Mouse (Mus musculus) limb, embryonic 10.5 days (tissue): ENCODE measurements around the gene Rnf144a. TPM values are rescaled to one million over a fixed set of nuclear protein-coding genes. Genes with fewer than 3 reads are reported as not detected.

Experiments used
- DNase-seq: peaks from one replicate; pipeline ENCODE4 v3.0.0-alpha.2; 2017; ENCODE audit warnings: low spot score
- H3K27ac ChIP-seq: fragments of 300-500 bp; sonication (generic); 2 replicates; pipeline ENCODE4 v1.5.1; 2016; ENCODE audit warnings: mild to moderate bottlenecking
- H3K27me3 ChIP-seq: fragments of 300-500 bp; sonication (generic); 2 replicates; pipeline ENCODE4 v1.6.1; 2016; ENCODE audit warnings: low read depth, mild to moderate bottlenecking; ENCODE audit not compliant: poor library complexity, severe bottlenecking
- H3K36me3 ChIP-seq: fragments of 300-500 bp; sonication (generic); 2 replicates; pipeline ENCODE4 v1.6.1; 2016; ENCODE audit warnings: mild to moderate bottlenecking, moderate library complexity
- H3K4me1 ChIP-seq: fragments of 300-500 bp; sonication (generic); 2 replicates; pipeline ENCODE4 v1.6.1; 2016
- H3K4me3 ChIP-seq: fragments of 300-500 bp; sonication (generic); 2 replicates; pipeline ENCODE4 v1.5.1; 2016; ENCODE audit warnings: mild to moderate bottlenecking, moderate library complexity
- H3K9me3 ChIP-seq: fragments of 300-500 bp; sonication (generic); replicated peaks from 2 replicates; pipeline ENCODE4 v1.6.1; 2016; ENCODE audit warnings: mild to moderate bottlenecking
- WGBS: fragments of 180-500 bp; shearing (Covaris S2); methylation state at CpG from one replicate; pipeline ENCODE4 v1.1.7; 2016; 5-methylcytosine and 5-hydroxymethylcytosine counted together
- polyA plus RNA-seq: library from polyadenylated mRNA; unstranded; fragments of >200 nt; fragmentation: Nextera tagmentation; extraction: Ambion mirVana; gene quantifications from 2 replicates; pipeline ENCODE4 v1.2.1, GENCODE M21; 2016

Rnf144a gene
- polyA plus RNA-seq, 1 experiment from 2014 or later = 54.9 TPM

GRCm38 (mm10) chr12:26379797-26380196, 35.3 kb downstream of the Rnf144a start:
- no peak overlapping the region for H3K4me3 ChIP-seq
- no peak overlapping the region for H3K27ac ChIP-seq
- no peaks in the 10 kb centered on the region for H3K27me3 ChIP-seq
- no peaks in the 10 kb centered on the region for H3K9me3 ChIP-seq
- no peaks in the 10 kb centered on the region for H3K4me1 ChIP-seq
- WGBS = 87% methylated on average over 7 of the region's 7 CpGs
- DNase-seq = no peak
- H3K36me3 ChIP-seq = peaks cover 93% of the 10 kb centered on the region

- Histone ChIP-seq H3K27ac (no peak overlapping the region), H3K4me1 (no peaks in the 10 kb centered on the region), H3K27me3 (no peaks in the 10 kb centered on the region), H3K9me3 (no peaks in the 10 kb centered on the region), H3K4me3 (no peak overlapping the region), H3K36me3 (peaks cover 87% of the 10 kb centered on the region)
- WGBS = 91% methylated on average over 7 of the region's 7 CpGs
- DNase-seq = no peak
These were observed 37.4 kb downstream of the Rnf144a start for GRCm38 (mm10) chr12:26377691-26378090.

GRCm38 (mm10) chr12:26376541-26377323, 38.3 kb downstream of the Rnf144a start:
- no peak overlapping the region for H3K4me3 ChIP-seq
- H3K9me3 ChIP-seq = no peaks in the 10 kb centered on the region
- no peak for DNase-seq
- H3K4me1 ChIP-seq = no peaks in the 10 kb centered on the region
- 98% methylated on average over 8 of the region's 8 CpGs for WGBS
- H3K36me3 ChIP-seq = peaks cover 87% of the 10 kb centered on the region
- H3K27ac ChIP-seq = no peak overlapping the region
- no peaks in the 10 kb centered on the region for H3K27me3 ChIP-seq

DNA sequence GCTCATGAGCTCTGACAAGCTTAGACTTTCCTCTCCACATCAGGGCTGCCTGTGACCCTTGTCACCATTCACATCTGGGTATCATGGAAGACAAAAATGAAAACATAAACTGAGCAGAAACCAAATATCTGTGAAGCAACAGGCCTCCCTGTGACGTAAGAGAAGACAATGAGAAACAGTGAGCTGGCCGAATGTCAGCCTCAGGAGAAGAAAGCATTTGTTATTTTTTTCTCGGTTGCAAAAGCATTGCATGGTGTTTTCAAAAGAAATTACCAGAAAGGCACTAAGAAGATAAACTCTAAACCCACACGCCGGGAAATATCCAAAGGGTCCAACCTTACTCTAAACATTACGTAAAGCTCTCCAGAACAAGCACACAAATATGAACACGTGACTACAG, 41.3 kb downstream of the Rnf144a start:
- H3K9me3 ChIP-seq = no peaks in the 10 kb centered on the region
- H3K36me3 ChIP-seq = peaks cover 78% of the 10 kb centered on the region
- WGBS = 93% methylated on average over 7 of the region's 7 CpGs
- no peaks in the 10 kb centered on the region for H3K27me3 ChIP-seq
- H3K4me1 ChIP-seq = peaks cover 10% of the 10 kb centered on the region
- H3K27ac ChIP-seq = no peak overlapping the region
- H3K4me3 ChIP-seq = no peak overlapping the region
- no peak for DNase-seq

DNA sequence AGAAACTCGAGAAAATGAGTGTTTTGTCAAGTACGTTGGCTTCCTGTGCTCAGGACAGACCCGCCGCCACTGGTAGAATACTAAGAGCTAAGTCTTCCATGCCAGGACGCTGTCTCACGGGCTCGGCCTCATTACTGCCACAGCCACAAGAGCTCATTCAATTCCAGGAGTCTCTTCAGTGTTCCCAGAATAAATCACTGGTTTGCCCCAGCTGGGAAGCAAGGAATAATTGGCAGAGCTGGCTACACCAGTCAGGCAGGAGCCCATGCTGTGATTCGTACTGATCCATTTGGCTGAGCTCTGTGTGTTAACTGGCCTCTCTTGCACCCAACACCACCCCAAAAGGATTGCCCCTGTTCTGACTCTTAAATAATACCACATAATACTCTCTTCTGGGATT, 45.0 kb downstream of the Rnf144a start:
- 93% methylated on average over 8 of the region's 8 CpGs for WGBS
- peaks cover 57% of the 10 kb centered on the region for H3K36me3 ChIP-seq

DNA sequence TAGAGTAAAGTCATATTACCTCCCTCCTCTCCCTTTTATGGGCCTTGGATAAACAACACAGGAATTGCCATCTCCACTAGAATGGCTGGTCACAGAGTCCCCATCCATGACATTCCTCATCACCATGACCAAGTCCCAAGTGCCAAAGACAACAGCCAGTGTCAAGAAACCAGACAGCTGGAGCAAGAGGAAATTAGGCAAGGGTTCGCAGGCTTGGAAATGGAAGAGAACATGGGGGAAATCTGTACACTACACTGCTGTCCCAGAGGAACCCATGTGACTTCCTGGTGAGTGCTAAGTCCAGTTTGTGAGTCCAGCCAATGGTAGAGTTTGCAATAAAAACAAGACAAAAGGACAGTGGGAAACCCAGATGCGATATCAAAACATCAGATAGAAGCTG, 47.7 kb downstream of the Rnf144a start:
- H3K27me3 ChIP-seq = no peaks in the 10 kb centered on the region
- peaks cover 51% of the 10 kb centered on the region for H3K36me3 ChIP-seq
- WGBS = 94% methylated on average over 2 of the region's 2 CpGs
- H3K9me3 ChIP-seq = no peaks in the 10 kb centered on the region
- H3K27ac ChIP-seq = no peak overlapping the region
- peaks cover 10% of the 10 kb centered on the region for H3K4me1 ChIP-seq
- no peak overlapping the region for H3K4me3 ChIP-seq
- no peak for DNase-seq

More for the DNA sequence above, 45.0 kb downstream of the Rnf144a start:
- DNase-seq = no peak
- Histone ChIP-seq H3K9me3 (no peaks in the 10 kb centered on the region), H3K4me1 (peaks cover 10% of the 10 kb centered on the region), H3K4me3 (no peak overlapping the region), H3K27me3 (no peaks in the 10 kb centered on the region), H3K27ac (no peak overlapping the region)

DNA sequence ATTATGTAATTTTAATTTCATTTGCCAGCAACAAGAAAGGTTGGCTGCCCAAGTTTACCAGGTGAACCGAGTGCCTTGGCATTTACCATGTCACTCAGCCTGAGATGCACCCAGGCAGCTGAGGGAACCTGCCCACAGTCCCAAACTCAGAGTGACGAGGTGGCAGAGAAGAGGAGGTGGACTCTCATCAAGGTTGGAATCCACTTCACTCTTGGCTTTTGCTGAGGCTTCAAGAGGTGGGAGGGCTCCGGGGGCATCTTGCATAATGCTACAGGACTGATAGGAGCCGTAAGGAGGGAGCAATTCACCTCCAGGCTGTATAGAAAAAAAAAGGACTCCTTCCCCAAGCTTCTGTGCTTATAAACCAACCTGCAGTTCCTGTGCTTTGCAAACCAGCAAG, 48.7 kb downstream of the Rnf144a start:
- no peak overlapping the region for H3K4me3 ChIP-seq
- H3K27me3 ChIP-seq = no peaks in the 10 kb centered on the region
- 93% methylated on average over 4 of the region's 4 CpGs for WGBS
- no peak overlapping the region for H3K27ac ChIP-seq
- peaks cover 46% of the 10 kb centered on the region for H3K36me3 ChIP-seq
- H3K4me1 ChIP-seq = peaks cover 10% of the 10 kb centered on the region
- no peaks in the 10 kb centered on the region for H3K9me3 ChIP-seq
- DNase-seq = no peak

DNA sequence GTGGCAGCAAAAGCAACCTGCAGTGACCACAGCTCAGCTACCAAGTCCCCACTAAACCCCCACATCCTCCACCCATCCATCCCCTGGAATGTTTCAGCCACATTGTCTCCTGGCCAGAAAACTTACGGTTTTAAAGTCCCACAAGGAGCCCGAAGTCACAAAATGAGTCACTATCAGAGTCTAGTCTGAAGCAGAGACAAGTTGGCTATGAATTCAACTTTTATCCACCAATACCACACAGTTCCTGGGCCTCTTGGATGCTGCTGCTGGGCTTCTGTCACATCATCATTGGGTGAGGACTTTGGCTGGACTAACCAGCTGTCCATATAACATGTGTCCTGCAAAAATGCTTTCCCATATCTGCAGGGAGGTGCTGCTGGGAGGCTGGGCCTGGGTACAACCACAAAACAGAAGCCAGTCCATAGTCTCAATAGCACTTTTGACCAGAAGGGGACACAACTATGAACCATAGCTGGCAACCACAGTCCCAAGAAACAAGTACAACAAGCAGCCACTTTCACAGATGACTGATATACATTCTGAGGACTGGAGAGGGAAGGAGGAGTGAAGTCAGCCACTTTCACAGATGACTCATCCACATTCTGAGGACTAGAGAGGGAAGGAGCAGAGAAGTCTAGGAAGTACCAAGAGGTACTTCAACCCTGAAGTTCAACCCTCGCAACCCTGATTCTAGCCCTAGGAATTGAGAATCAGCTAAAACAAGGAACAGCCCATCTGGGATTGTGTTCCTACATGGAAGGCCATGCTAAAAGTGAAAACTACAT, 49.3 kb downstream of the Rnf144a start:
- Histone ChIP-seq H3K27me3 (no peaks in the 10 kb centered on the region), H3K4me1 (peaks cover 10% of the 10 kb centered on the region), H3K9me3 (no peaks in the 10 kb centered on the region), H3K27ac (no peak overlapping the region), H3K36me3 (peaks cover 40% of the 10 kb centered on the region), H3K4me3 (no peak overlapping the region)
- DNase-seq = no peak
- 95% methylated on average over 3 of the region's 3 CpGs for WGBS

GRCm38 (mm10) chr12:26364822-26365221, 50.2 kb downstream of the Rnf144a start:
- Histone ChIP-seq H3K9me3 (no peaks in the 10 kb centered on the region), H3K4me3 (no peak overlapping the region), H3K27me3 (no peaks in the 10 kb centered on the region), H3K4me1 (peaks cover 10% of the 10 kb centered on the region), H3K27ac (no peak overlapping the region), H3K36me3 (peaks cover 40% of the 10 kb centered on the region)
- WGBS = 94% methylated on average over 5 of the region's 5 CpGs
- DNase-seq = no peak

- DNase-seq = no peak
- no peaks in the 10 kb centered on the region for H3K9me3 ChIP-seq
- H3K36me3 ChIP-seq = peaks cover 41% of the 10 kb centered on the region
- H3K27me3 ChIP-seq = no peaks in the 10 kb centered on the region
- 88% methylated on average over 10 of the region's 10 CpGs for WGBS
- H3K4me3 ChIP-seq = no peak overlapping the region
- no peak overlapping the region for H3K27ac ChIP-seq
- H3K4me1 ChIP-seq = no peaks in the 10 kb centered on the region
These were observed 54.0 kb downstream of the Rnf144a start for GRCm38 (mm10) chr12:26360946-26361523.

- Histone ChIP-seq H3K4me1 (no peaks in the 10 kb centered on the region), H3K27ac (no peak overlapping the region), H3K4me3 (no peak overlapping the region), H3K36me3 (peaks cover 30% of the 10 kb centered on the region), H3K9me3 (no peaks in the 10 kb centered on the region), H3K27me3 (no peaks in the 10 kb centered on the region)
- WGBS = 94% methylated on average over 5 of the region's 5 CpGs
- no peak for DNase-seq
These were observed 55.2 kb downstream of the Rnf144a start for GRCm38 (mm10) chr12:26359817-26360216.

- no peak for DNase-seq
- H3K27ac ChIP-seq = no peak overlapping the region
- H3K4me3 ChIP-seq = no peak overlapping the region
- H3K36me3 ChIP-seq = peaks cover 25% of the 10 kb centered on the region
- H3K9me3 ChIP-seq = no peaks in the 10 kb centered on the region
- H3K27me3 ChIP-seq = no peaks in the 10 kb centered on the region
- 93% methylated on average over 2 of the region's 2 CpGs for WGBS
- no peaks in the 10 kb centered on the region for H3K4me1 ChIP-seq
These were observed 55.8 kb downstream of the Rnf144a start for GRCm38 (mm10) chr12:26359241-26359640.

- Histone ChIP-seq H3K9me3 (no peaks in the 10 kb centered on the region), H3K4me3 (no peak overlapping the region), H3K27me3 (no peaks in the 10 kb centered on the region), H3K27ac (no peak overlapping the region), H3K36me3 (peaks cover 32% of the 10 kb centered on the region), H3K4me1 (no peaks in the 10 kb centered on the region)
- no peak for DNase-seq
- 90% methylated on average over 4 of the region's 4 CpGs for whole genome bisulfite sequencing
These were observed 57.8 kb downstream of the Rnf144a start for GRCm38 (mm10) chr12:26357246-26357645.
